Mouse (Mus musculus) heart, embryonic 16.5 days (tissue): ENCODE measurements around the gene Prkn. TPM values are rescaled to one million over a fixed set of nuclear protein-coding genes. Genes with fewer than 3 reads are reported as not detected.

Source experiments
- ATAC-seq: fragments of 200-750 bp; cut with Nextera tagmentation; replicated peaks from 2 replicates; pipeline ENCODE4 v1.8.0; 2017; ENCODE audit warnings: moderate number of reproducible peaks; ENCODE audit not compliant: insufficient read depth, low FRiP score; ENCODE audit errors: extremely low read depth
- H3K27ac ChIP-seq: fragments of 300-500 bp; sonication (generic); 2 replicates; pipeline ENCODE4 v1.5.1; 2014; ENCODE audit warnings: mild to moderate bottlenecking, low read length, control low read depth, moderate library complexity
- H3K27me3 ChIP-seq: fragments of 300-500 bp; sonication (generic); 2 replicates; pipeline ENCODE4 v1.6.1; 2014; ENCODE audit warnings: low read length, mixed read lengths; ENCODE audit not compliant: control insufficient read depth, insufficient read depth
- H3K36me3 ChIP-seq: fragments of 300-500 bp; sonication (generic); 2 replicates; pipeline ENCODE4 v1.6.1; 2014; ENCODE audit not compliant: control insufficient read depth, insufficient read depth
- H3K4me1 ChIP-seq: fragments of 300-500 bp; sonication (generic); 2 replicates; pipeline ENCODE4 v1.6.1; 2014; ENCODE audit warnings: low read length, mixed read lengths; ENCODE audit not compliant: control insufficient read depth, insufficient read depth
- H3K4me2 ChIP-seq: fragments of 300-500 bp; sonication (generic); 2 replicates; pipeline ENCODE4 v1.6.1; 2014; ENCODE audit warnings: low read depth, mild to moderate bottlenecking, control low read depth, low read length
- H3K4me3 ChIP-seq: fragments of 300-500 bp; sonication (generic); 2 replicates; pipeline ENCODE4 v1.5.1; 2014; ENCODE audit warnings: mild to moderate bottlenecking, control low read depth, low read length
- H3K9ac ChIP-seq: fragments of 300-500 bp; sonication (generic); 2 replicates; pipeline ENCODE4 v1.6.1; 2014; ENCODE audit warnings: low read length, control low read depth
- H3K9me3 ChIP-seq: fragments of 300-500 bp; sonication (generic); replicated peaks from 2 replicates; pipeline ENCODE4 v1.6.1; 2016; ENCODE audit warnings: low read length; ENCODE audit not compliant: control insufficient read depth
- WGBS: fragments of 180-500 bp; shearing (Covaris S2); extraction: QIAGEN DNeasy Blood & Tissue Kit; methylation state at CpG from one replicate; pipeline ENCODE4 v1.1.7; 2014; 5-methylcytosine and 5-hydroxymethylcytosine counted together
- polyA plus RNA-seq: library from polyadenylated mRNA; unstranded; fragments of >200 nt; fragmentation: Nextera tagmentation; extraction: Ambion mirVana; gene quantifications from 2 replicates; pipeline ENCODE4 v1.2.1, GENCODE M21; 2015

The Prkn gene
- polyA plus RNA-seq, 1 experiment from 2014 or later = 2.4 TPM

GRCm38 (mm10) chr17:11962808-11963207 lies 1122.6 kb downstream of the Prkn start:
- H3K4me1 ChIP-seq = no peaks in the 10 kb centered on the region
- no peaks in the 10 kb centered on the region for H3K36me3 ChIP-seq
- WGBS = 58% methylated on average over 11 of the region's 11 CpGs
- no peak overlapping the region for H3K4me3 ChIP-seq
- H3K27ac ChIP-seq = no peak overlapping the region
- no peaks in the 10 kb centered on the region for H3K27me3 ChIP-seq
- no peak overlapping the region for H3K4me2 ChIP-seq
- no peak overlapping the region for H3K9ac ChIP-seq
- peaks cover 5% of the 10 kb centered on the region for H3K9me3 ChIP-seq
- ATAC-seq = no peak

DNA sequence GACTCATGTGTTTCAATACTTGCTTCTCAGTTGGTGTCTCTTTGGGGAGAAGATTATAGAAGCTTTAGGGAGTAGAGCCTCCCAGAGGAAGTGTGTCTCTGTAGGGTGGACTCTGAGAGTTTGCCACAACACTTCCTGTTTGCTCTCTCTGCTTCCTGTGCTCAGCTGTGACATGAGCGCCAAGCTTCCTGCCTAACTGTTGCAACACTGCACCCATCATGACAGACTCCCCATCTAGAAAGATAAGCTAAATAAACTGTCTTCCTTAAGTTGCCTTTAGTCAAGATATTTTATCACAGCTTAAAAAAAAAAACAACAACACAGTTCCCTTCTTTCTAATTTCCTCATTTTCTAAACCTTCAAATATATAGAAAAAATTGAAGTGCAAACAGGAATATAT lies 1130.0 kb downstream of the Prkn start:
- no peak overlapping the region for H3K27ac ChIP-seq
- no peak overlapping the region for H3K4me2 ChIP-seq
- 54% methylated on average over 1 of the region's 1 CpGs for WGBS
- H3K9me3 ChIP-seq = no peaks in the 10 kb centered on the region
- H3K27me3 ChIP-seq = peaks cover 4% of the 10 kb centered on the region; the same call in 1 of the 2 replicates
- H3K4me1 ChIP-seq = no peaks in the 10 kb centered on the region
- ATAC-seq = no peak
- H3K9ac ChIP-seq = no peak overlapping the region
- H3K36me3 ChIP-seq = no peaks in the 10 kb centered on the region
- H3K4me3 ChIP-seq = no peak overlapping the region

- Histone ChIP-seq H3K36me3 (no peaks in the 10 kb centered on the region), H3K4me1 (no peaks in the 10 kb centered on the region), H3K27me3 (peaks cover 9% of the 10 kb centered on the region; the same call in 1 of the 2 replicates), H3K4me2 (peak overlapping the region; percentile 54), H3K4me3 (peak overlapping the region; percentile 20; the same call in 1 of the 2 replicates), H3K9ac (no peak overlapping the region), H3K27ac (no peak overlapping the region), H3K9me3 (no peaks in the 10 kb centered on the region)
- WGBS = 4% methylated on average over 9 of the region's 9 CpGs
- no peak for ATAC-seq
These were observed 1132.4 kb downstream of the Prkn start for GRCm38 (mm10) chr17:11972550-11972949.

GRCm38 (mm10) chr17:11972969-11973787 lies 1133.0 kb downstream of the Prkn start:
- Histone ChIP-seq H3K27ac (no peak overlapping the region), H3K4me3 (no peak overlapping the region), H3K4me2 (no peak overlapping the region), H3K36me3 (no peaks in the 10 kb centered on the region), H3K9me3 (no peaks in the 10 kb centered on the region), H3K9ac (no peak overlapping the region), H3K4me1 (no peaks in the 10 kb centered on the region), H3K27me3 (peaks cover 9% of the 10 kb centered on the region; the same call in 1 of the 2 replicates)
- 55% methylated on average over 13 of the region's 13 CpGs for WGBS
- ATAC-seq = no peak

DNA sequence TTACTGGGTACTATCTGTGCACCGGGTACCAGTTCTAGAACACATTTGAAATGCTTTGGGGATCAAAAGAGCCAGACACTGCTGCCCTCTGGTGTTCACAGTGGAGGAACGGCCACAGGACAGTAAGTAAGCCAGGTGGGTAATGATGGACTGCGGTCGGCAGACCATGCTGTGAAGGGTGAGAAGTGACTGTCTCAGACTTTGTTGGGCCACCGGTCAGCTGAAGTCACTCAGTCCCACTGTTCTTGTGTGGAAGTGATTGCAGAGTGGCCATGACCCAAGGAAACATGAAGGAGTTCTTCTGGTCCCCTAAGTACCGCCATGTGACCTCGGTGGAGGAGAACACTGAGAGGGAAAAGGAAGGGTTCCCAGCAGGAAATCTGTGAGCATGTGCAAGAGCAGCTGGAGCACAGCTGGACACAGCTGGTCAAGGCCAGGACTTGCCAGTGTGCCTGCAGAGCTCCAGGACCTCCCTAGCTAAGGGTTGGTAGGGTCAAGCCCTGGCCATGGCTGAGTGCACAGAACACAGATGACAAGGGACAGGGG lies 1135.0 kb downstream of the Prkn start:
- WGBS = 32% methylated on average over 7 of the region's 7 CpGs
- H3K4me1 ChIP-seq = no peaks in the 10 kb centered on the region
- peaks cover 9% of the 10 kb centered on the region; the same call in 1 of the 2 replicates for H3K27me3 ChIP-seq
- no peak overlapping the region for H3K27ac ChIP-seq
- no peak overlapping the region for H3K4me3 ChIP-seq
- H3K9ac ChIP-seq = no peak overlapping the region
- no peaks in the 10 kb centered on the region for H3K9me3 ChIP-seq
- ATAC-seq = peak; percentile 6; the same call in 1 of the 2 replicates
- no peaks in the 10 kb centered on the region for H3K36me3 ChIP-seq
- no peak overlapping the region for H3K4me2 ChIP-seq

DNA sequence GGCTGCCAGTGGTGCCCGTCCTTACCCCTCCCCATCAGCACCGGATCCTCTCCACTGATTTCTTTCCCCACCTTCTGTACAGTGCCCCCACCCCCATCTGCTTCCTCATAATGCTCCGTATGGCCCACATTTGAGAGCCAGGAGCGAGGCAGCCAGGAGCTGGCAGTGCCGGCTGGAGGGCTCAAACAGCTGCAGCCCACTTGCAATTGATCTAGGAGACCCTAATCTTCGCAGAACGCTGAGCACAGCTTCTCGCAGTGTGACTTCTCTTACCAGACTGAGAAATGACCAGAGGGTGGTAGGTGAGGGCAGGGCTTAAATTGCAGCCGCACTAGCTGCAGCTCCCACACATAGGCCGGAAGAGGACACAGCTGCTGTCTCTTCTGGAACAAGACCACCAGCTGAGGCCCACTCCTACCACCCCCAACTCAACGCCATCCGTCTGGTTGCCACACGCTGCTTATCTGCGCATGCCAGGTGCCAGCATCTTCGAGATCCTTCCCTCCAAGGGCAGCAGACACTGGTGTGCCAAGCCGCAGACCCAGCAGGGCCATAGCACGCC lies 1138.2 kb downstream of the Prkn start:
- H3K4me1 ChIP-seq = no peaks in the 10 kb centered on the region
- no peak overlapping the region for H3K27ac ChIP-seq
- no peak overlapping the region for H3K4me2 ChIP-seq
- 38% methylated on average over 17 of the region's 17 CpGs for WGBS
- H3K9ac ChIP-seq = no peak overlapping the region
- no peak overlapping the region for H3K4me3 ChIP-seq
- H3K9me3 ChIP-seq = no peaks in the 10 kb centered on the region
- no peaks in the 10 kb centered on the region for H3K36me3 ChIP-seq
- ATAC-seq = no peak
- H3K27me3 ChIP-seq = peaks cover 9% of the 10 kb centered on the region; the same call in 1 of the 2 replicates

DNA sequence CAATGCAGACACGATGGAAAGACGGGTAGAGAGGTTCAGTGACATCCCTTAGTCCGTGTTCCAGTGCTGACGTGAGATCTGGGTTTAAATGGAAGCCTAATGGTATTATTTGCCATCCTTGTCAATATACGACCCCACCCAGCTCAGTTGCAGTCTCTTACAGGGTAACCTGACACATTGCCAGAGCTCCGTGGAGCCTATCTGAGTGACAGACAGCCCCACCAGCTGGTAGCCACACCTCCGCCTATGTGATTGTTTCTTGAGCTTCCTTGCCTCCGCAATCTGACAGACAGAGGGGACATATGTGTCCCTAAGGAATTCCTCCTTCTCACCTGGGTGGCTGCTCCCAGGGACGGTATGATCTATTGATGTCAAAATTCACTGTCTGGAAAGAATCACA lies 1141.5 kb downstream of the Prkn start:
- H3K36me3 ChIP-seq = no peaks in the 10 kb centered on the region
- no peaks in the 10 kb centered on the region for H3K9me3 ChIP-seq
- H3K27ac ChIP-seq = no peak overlapping the region
- H3K4me3 ChIP-seq = no peak overlapping the region
- ATAC-seq = no peak
- H3K9ac ChIP-seq = no peak overlapping the region
- 56% methylated on average over 9 of the region's 9 CpGs for WGBS
- no peaks in the 10 kb centered on the region for H3K4me1 ChIP-seq
- H3K4me2 ChIP-seq = no peak overlapping the region
- 0 out of 2 replicates have a peak, but pooled peaks cover 2% of the 10 kb centered on the region for H3K27me3 ChIP-seq

- no peak overlapping the region for H3K27ac ChIP-seq
- WGBS = 34% methylated on average over 14 of the region's 14 CpGs
These were observed 1148.1 kb downstream of the Prkn start for GRCm38 (mm10) chr17:11988110-11988837.

More at GRCm38 (mm10) chr17:11988110-11988837, 1148.1 kb downstream of the Prkn start:
- no peak overlapping the region for H3K9ac ChIP-seq
- no peaks in the 10 kb centered on the region for H3K36me3 ChIP-seq
- H3K4me1 ChIP-seq = no peaks in the 10 kb centered on the region; the same call in 1 of the 2 replicates
- peak; percentile 79 for ATAC-seq
- H3K4me3 ChIP-seq = no peak overlapping the region
- H3K9me3 ChIP-seq = no peaks in the 10 kb centered on the region
- H3K4me2 ChIP-seq = peak overlapping the region; percentile 29
- H3K27me3 ChIP-seq = peaks cover 3% of the 10 kb centered on the region; the same call in 1 of the 2 replicates
